23 mouse cellular contexts compared by ENCODE assay signal in genomic region chr9:87563244-87563643, GRCm38 (mm10).
"Had no signal": no experiment of that assay in that cellular context is flagged by ENCODE, and none has a peak within 500 bp of the region (broad histone marks: within the 10 kb centered on the region; RNA-seq: fewer than 3 reads in every experiment).

No protein-coding gene starts in this region.

- ATAC-seq: hindbrain, postnatal 0 days; intestine, embryonic 16.5 days; liver, embryonic 12.5 days had no signal

- H3K4me3 ChIP-seq: heart, adult 2 months; heart, embryonic 13.5 days; heart, embryonic 15.5 days; hindbrain, embryonic 13.5 days; hindbrain, embryonic 15.5 days; limb, embryonic 13.5 days; limb, embryonic 15.5 days; liver, embryonic 12.5 days had no signal

- DNase-seq: gastrocnemius, postnatal 14 days; gastrocnemius, postnatal 36 days; heart, adult 11 months; heart, adult 2 months; heart, postnatal 14 days; heart, postnatal 36 days; kidney, adult 11 months; kidney, postnatal 14 days; kidney, postnatal 36 days; layer of hippocampus, adult 9-11 months; layer of hippocampus, postnatal 36 days; left cerebral cortex, postnatal 4 days had no signal

- H3K9ac ChIP-seq: heart, embryonic 13.5 days; heart, embryonic 15.5 days; hindbrain, embryonic 13.5 days; hindbrain, embryonic 15.5 days; limb, embryonic 13.5 days; limb, embryonic 15.5 days; liver, embryonic 12.5 days; liver, embryonic 14.5 days had no signal

- H3K4me1 ChIP-seq: heart, embryonic 15.5 days; hindbrain, embryonic 13.5 days; hindbrain, embryonic 15.5 days; limb, embryonic 15.5 days; liver, embryonic 12.5 days had no signal

- H3K4me2 ChIP-seq: heart, embryonic 11.5 days; heart, embryonic 13.5 days; heart, embryonic 15.5 days; hindbrain, embryonic 13.5 days; hindbrain, embryonic 15.5 days; limb, embryonic 13.5 days; limb, embryonic 15.5 days; liver, embryonic 12.5 days had no signal

- H3K36me3 ChIP-seq: heart, embryonic 13.5 days; heart, embryonic 15.5 days; hindbrain, embryonic 13.5 days; hindbrain, embryonic 15.5 days; limb, embryonic 13.5 days; limb, embryonic 15.5 days; liver, embryonic 12.5 days had no signal

- H3K27me3 ChIP-seq: heart, embryonic 13.5 days; heart, embryonic 15.5 days; hindbrain, embryonic 13.5 days; hindbrain, embryonic 15.5 days; limb, embryonic 15.5 days; liver, embryonic 12.5 days had no signal

- H3K27ac ChIP-seq: heart, adult 2 months; heart, embryonic 13.5 days; heart, embryonic 15.5 days; hindbrain, embryonic 13.5 days; hindbrain, embryonic 15.5 days; hindbrain, postnatal 0 days; limb, embryonic 13.5 days; limb, embryonic 15.5 days; liver, embryonic 12.5 days; liver, embryonic 14.5 days had no signal

- H3K9me3 ChIP-seq: heart, embryonic 13.5 days; heart, embryonic 15.5 days; hindbrain, embryonic 13.5 days; hindbrain, embryonic 15.5 days; limb, embryonic 13.5 days; limb, embryonic 15.5 days; liver, embryonic 12.5 days had no signal
